Mouse (Mus musculus): ENCODE measurements at regions not wholly inside any gene's neighbourhood (a gene's known extent, or its start where the extent isn't known, plus 50 kb on each side); places are given as distances from the start of the nearest gene placed in this dataset.

DNA sequence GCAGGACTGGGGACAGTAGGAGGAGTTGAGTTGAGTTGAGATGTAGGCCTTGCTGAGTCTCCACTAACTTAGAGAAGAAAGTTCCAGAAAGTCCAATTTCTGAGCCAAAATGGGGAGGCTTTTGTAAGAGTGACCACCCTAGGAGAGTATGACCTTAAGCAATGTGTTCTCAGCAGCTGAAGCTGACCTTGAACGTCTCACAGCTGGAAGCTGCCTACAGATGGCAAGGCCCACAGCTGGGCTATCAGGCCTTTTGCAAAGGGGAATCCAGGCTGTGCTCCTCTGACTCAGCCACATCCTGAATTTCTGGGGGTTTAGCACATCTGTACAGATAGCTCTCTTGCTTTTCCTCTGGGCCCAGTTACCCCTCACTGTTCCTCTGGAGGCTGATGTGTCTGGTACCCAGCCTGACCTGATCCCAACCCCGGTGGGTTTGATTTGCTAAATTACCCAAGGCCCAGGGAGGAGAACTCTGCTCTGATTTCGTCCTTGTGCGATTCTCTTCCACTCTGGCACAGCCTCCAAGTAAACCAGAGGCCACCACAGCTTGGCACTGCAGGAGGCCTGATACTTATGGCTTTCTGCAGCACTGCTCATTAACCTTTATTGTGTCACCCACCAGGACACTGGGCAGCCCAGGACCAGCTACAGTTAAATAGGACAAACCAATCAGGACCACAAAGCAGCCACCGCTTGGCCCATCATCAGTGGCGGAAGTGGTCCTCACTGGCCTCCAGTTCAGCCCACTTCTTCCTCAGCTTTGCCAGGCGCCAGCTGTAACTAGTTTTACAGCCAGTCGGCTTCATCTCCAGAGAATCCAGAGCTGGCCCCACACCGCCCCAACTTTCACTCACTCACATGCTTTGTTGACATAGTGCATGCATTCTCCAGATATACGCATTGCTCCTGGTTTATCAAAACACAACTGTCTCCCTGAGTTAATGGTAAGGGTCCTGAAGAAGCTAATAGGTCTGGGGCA, 276.1 kb downstream of the Bcor start:
- TF ChIP-seq CTCF (IDR thresholded peaks at IDR 0.05; ENCODE audit: control insufficient read depth, insufficient read depth, insufficient replicate concordance, low read depth, low read length) (no peak), POLR2A (IDR thresholded peaks at IDR 0.05; ENCODE audit: control insufficient read depth, low read depth, low read length) (no peak)

Data from testis, adult 2 months (tissue).